Mouse (Mus musculus) heart, embryonic 13.5 days (tissue): ENCODE data around the gene Ap1s2. TPM values are rescaled to one million over a fixed set of nuclear protein-coding genes. Genes with fewer than 3 reads are reported as not detected.

Experiments used
- ATAC-seq: fragments of 200-750 bp; cut with Nextera tagmentation; 2 replicates; pipeline ENCODE4 v1.8.0; 2017; ENCODE audit warnings: moderate TSS enrichment; ENCODE audit not compliant: insufficient number of reproducible peaks, low FRiP score, low TSS enrichment; ENCODE audit errors: extremely low read depth
- H3K27ac ChIP-seq: fragments of 300-500 bp; sonication (generic); replicated peaks from 2 replicates; pipeline ENCODE4 v1.5.1; 2015; ENCODE audit warnings: moderate library complexity, mild to moderate bottlenecking, inconsistent platforms
- H3K27me3 ChIP-seq: fragments of 300-500 bp; sonication (generic); replicated peaks from 2 replicates; pipeline ENCODE4 v1.6.1; 2015; ENCODE audit warnings: mild to moderate bottlenecking, inconsistent platforms
- H3K36me3 ChIP-seq: fragments of 300-500 bp; sonication (generic); 2 replicates; pipeline ENCODE4 v1.6.1; 2015; ENCODE audit warnings: mild to moderate bottlenecking, inconsistent platforms
- H3K4me1 ChIP-seq: fragments of 300-500 bp; sonication (generic); 2 replicates; pipeline ENCODE4 v1.6.1; 2015; ENCODE audit warnings: inconsistent platforms
- H3K4me2 ChIP-seq: fragments of 300-500 bp; sonication (generic); 2 replicates; pipeline ENCODE4 v1.6.1; 2015; ENCODE audit warnings: inconsistent platforms, mild to moderate bottlenecking, moderate library complexity
- H3K4me3 ChIP-seq: fragments of 300-500 bp; sonication (generic); 2 replicates; pipeline ENCODE4 v1.5.1; 2015; ENCODE audit warnings: moderate library complexity, mild to moderate bottlenecking, inconsistent platforms
- H3K9ac ChIP-seq: fragments of 300-500 bp; sonication (generic); 2 replicates; pipeline ENCODE4 v1.6.1; 2015; ENCODE audit warnings: inconsistent platforms, mild to moderate bottlenecking, moderate library complexity
- H3K9me3 ChIP-seq: fragments of 300-500 bp; sonication (generic); 2 replicates; pipeline ENCODE4 v1.6.1; 2016; ENCODE audit warnings: inconsistent platforms
- WGBS: fragments of 180-500 bp; shearing (Covaris S2); methylation state at CpG from one replicate; pipeline ENCODE4 v1.1.7; 2015; ENCODE audit warnings: mixed read lengths; 5-methylcytosine and 5-hydroxymethylcytosine counted together
- polyA plus RNA-seq: library from polyadenylated mRNA; unstranded; fragments of >200 nt; fragmentation: Nextera tagmentation; extraction: Ambion mirVana; gene quantifications from 2 replicates; pipeline ENCODE4 v1.2.1, GENCODE M21; 2015

Gene Ap1s2
- polyA plus RNA-seq, 1 experiment from 2014 or later: 17.7 TPM

GRCm38 (mm10) chrX:163981500-163981899 is 72.7 kb downstream of the Ap1s2 start:
- ATAC-seq: no peak
- 0 out of 2 replicates have a peak, but pooled peaks cover 3% of the 10 kb centered on the region for H3K27me3 ChIP-seq
- no peak overlapping the region for H3K4me3 ChIP-seq
- H3K4me1 ChIP-seq: no peaks in the 10 kb centered on the region
- no peaks in the 10 kb centered on the region for H3K9me3 ChIP-seq
- 44% methylated on average over 4 of the region's 4 CpGs for WGBS
- no peak overlapping the region for H3K4me2 ChIP-seq
- no peak overlapping the region for H3K9ac ChIP-seq
- H3K27ac ChIP-seq: no peak overlapping the region
- no peaks in the 10 kb centered on the region for H3K36me3 ChIP-seq

- 80% methylated on average over 6 of the region's 6 CpGs for WGBS
- Histone ChIP-seq H3K4me3 (no peak overlapping the region), H3K9me3 (no peaks in the 10 kb centered on the region), H3K27me3 (0 out of 2 replicates have a peak, but pooled peaks cover 3% of the 10 kb centered on the region), H3K4me1 (no peaks in the 10 kb centered on the region), H3K4me2 (no peak overlapping the region), H3K9ac (no peak overlapping the region), H3K36me3 (no peaks in the 10 kb centered on the region), H3K27ac (no peak overlapping the region)
- no peak for ATAC-seq
These were observed 73.3 kb downstream of the Ap1s2 start for GRCm38 (mm10) chrX:163982129-163982528.

Other genes starting within 250 kb of the Ap1s2 start
- gene Rnf138rt1, start 147.7 kb upstream of the Ap1s2 start, polyA plus RNA-seq: not detected in 2 replicates
- 31.3 and 32.6 TPM in 2 replicates for gene Zrsr2, start 49.6 kb downstream of the Ap1s2 start, polyA plus RNA-seq
- 0.12 and 0.25 TPM in 2 replicates for gene Car5b, start 119.0 kb downstream of the Ap1s2 start, polyA plus RNA-seq
- 18.8 and 23.0 TPM in 2 replicates for gene Siah1b, start 167.5 kb downstream of the Ap1s2 start, polyA plus RNA-seq
- 0.28 and 0.53 TPM in 2 replicates for gene Cltrn, start 179.8 kb downstream of the Ap1s2 start, polyA plus RNA-seq
- 0.28 and 0.88 TPM in 2 replicates for gene Ace2, start 230.3 kb downstream of the Ap1s2 start, polyA plus RNA-seq